Mouse (Mus musculus): ENCODE measurements around the gene Gm17606. TPM values are rescaled to one million over a fixed set of nuclear protein-coding genes. Genes with fewer than 3 reads are reported as not detected.
A peak's percentile ranks its signal among the peaks of the same experiment; 100 is the strongest.

The Gm17606 gene
- not detected in 2 replicates for polyA plus RNA-seq (2015; fragmentation: Nextera tagmentation; extraction: Ambion mirVana)

DNA sequence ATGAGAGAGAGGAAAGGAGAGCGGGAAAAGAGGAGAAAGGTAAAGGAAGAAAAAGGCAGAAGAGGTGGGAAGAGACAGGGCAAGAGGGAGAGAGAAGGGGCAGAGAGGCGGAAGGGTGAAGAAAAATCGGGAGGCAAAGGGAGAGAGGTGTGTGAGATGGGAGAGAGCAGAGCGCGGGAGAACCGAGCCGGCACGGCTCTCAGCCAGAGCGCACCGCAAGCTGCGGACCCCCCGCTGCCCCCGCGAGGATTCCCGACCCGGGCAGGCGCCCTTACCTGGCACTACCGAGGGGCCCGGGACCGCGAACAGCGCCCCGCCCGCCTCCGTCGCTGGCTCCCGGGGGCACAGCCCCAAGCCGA lies at the start of gene Gm17606:
Gm17606 (plus strand) TSS at position 7 of the 359 bp plus-strand sequence.
- H3K9ac ChIP-seq (ENCODE audit: low read depth, low read length) = peak within 1 kb of the TSS; percentile 78
- peak; percentile 22 for DNase-seq (ENCODE audit: low spot score)
- peaks cover 41% of the 10 kb centered on the region for H3K36me3 ChIP-seq (ENCODE audit: insufficient read depth, low read length)
- WGBS = 0% methylated on average over 18 of the region's 28 CpGs
- H3K27ac ChIP-seq = peak within 1 kb of the TSS; percentile 60; the same call in 1 of the 2 replicates
- ATAC-seq (replicated peaks; ENCODE audit: low FRiP score, low read depth) = no peak
- no peaks in the 10 kb centered on the region for H3K27me3 ChIP-seq (ENCODE audit: insufficient read depth, low read length)
- no peaks in the 10 kb centered on the region for H3K9me3 ChIP-seq (replicated peaks; ENCODE audit: low read length)
- H3K4me3 ChIP-seq (replicated peaks; ENCODE audit: low read depth, low read length) = peak within 1 kb of the TSS; percentile 66
- no peaks in the 10 kb centered on the region; the same call in 1 of the 2 replicates for H3K4me1 ChIP-seq (replicated peaks; ENCODE audit: insufficient read depth, low read length)
- peak within 1 kb of the TSS; percentile 99 for H3K4me2 ChIP-seq (ENCODE audit: low read length)
- no peak for TF ChIP-seq CTCF (IDR thresholded peaks at IDR 0.05; ENCODE audit: low read depth)

- H3K9ac ChIP-seq (ENCODE audit: low read depth, low read length) = no peak overlapping the region
- no peak overlapping the region for H3K27ac ChIP-seq
- 0 out of 2 replicates have a peak, but pooled peaks cover 4% of the 10 kb centered on the region for H3K36me3 ChIP-seq (ENCODE audit: insufficient read depth, low read length)
- DNase-seq (ENCODE audit: low spot score) (no peak), ATAC-seq (replicated peaks; ENCODE audit: low FRiP score, low read depth) (no peak)
- no peaks in the 10 kb centered on the region for H3K9me3 ChIP-seq (replicated peaks; ENCODE audit: low read length)
- TF ChIP-seq CTCF (IDR thresholded peaks at IDR 0.05; ENCODE audit: low read depth) = no peak
- no peaks in the 10 kb centered on the region for H3K27me3 ChIP-seq (ENCODE audit: insufficient read depth, low read length)
- no peak overlapping the region for H3K4me2 ChIP-seq (ENCODE audit: low read length)
- H3K4me1 ChIP-seq (replicated peaks; ENCODE audit: insufficient read depth, low read length) = peaks cover 5% of the 10 kb centered on the region; the same call in 1 of the 2 replicates
- no peak overlapping the region for H3K4me3 ChIP-seq (replicated peaks; ENCODE audit: low read depth, low read length)
- WGBS = 91% methylated on average over 16 of the region's 16 CpGs
Observed at GRCm38 (mm10) chr14:54591056-54591455, 49.7 kb upstream of the Gm17606 start.

DNA sequence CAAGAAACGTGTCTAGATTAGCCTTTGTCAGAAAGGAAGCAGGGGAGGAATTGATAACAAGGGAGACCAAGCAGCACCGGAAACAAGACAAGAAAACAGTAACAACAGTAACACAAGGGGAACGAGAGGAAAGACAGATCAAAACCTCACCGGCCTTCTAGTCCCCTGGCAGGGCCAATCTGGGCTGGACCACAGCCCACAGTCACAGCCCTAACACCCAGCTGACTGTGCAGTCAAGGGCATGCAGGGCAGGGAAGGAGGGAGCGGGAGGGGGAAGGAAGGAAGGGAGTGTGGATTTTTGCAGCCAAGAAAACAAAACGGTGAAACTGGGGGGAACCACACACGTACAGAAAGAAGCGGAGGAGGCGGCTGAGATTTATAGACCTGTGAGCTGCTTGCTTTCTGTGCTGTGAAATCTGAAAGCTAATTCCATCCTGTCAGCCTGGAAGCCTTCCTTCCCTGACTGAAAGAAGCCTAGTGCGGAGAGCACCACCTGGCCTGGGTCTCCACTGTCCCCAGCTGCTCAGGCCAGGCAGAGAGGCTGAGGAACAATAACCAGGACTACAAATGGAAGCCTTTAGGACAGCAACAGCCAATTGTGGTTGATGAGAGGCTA lies 48.3 kb upstream of the Gm17606 start:
- Histone ChIP-seq H3K27ac (peak overlapping the region; percentile 72), H3K9ac (ENCODE audit: low read depth, low read length) (no peak overlapping the region), H3K4me3 (replicated peaks; ENCODE audit: low read depth, low read length) (no peak overlapping the region), H3K4me2 (ENCODE audit: low read length) (no peak overlapping the region), H3K9me3 (replicated peaks; ENCODE audit: low read length) (no peaks in the 10 kb centered on the region), H3K36me3 (ENCODE audit: insufficient read depth, low read length) (0 out of 2 replicates have a peak, but pooled peaks cover 4% of the 10 kb centered on the region), H3K27me3 (ENCODE audit: insufficient read depth, low read length) (no peaks in the 10 kb centered on the region), H3K4me1 (replicated peaks; ENCODE audit: insufficient read depth, low read length) (peaks cover 5% of the 10 kb centered on the region; the same call in 1 of the 2 replicates)
- no peak for TF ChIP-seq CTCF (IDR thresholded peaks at IDR 0.05; ENCODE audit: low read depth)
- DNase-seq (ENCODE audit: low spot score) (peak; percentile 94), ATAC-seq (replicated peaks; ENCODE audit: low FRiP score, low read depth) (peak; percentile 75)
- 15% methylated on average over 10 of the region's 10 CpGs for WGBS

DNA sequence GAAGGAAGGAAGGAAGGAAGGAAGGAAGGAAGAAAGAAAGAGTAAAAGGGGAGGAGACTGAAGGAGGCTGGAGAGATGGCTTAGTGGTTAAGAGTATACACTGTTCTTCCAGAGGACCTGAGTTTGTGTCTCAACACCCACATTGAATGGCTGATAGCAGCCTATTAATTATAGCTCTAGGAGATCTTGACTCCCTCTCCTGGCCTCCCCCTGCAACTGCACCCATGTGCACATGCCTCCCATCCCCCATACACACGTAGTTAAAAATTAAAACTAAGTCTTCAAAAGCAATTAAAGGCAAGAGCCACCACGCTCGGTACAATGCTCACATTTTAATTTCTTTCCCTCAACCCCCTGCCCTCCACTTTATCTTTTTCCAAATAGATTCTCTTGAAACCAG lies 46.7 kb upstream of the Gm17606 start:
- H3K4me3 ChIP-seq (replicated peaks; ENCODE audit: low read depth, low read length) = no peak overlapping the region
- ATAC-seq (replicated peaks; ENCODE audit: low FRiP score, low read depth) = no peak
- no peaks in the 10 kb centered on the region for H3K27me3 ChIP-seq (ENCODE audit: insufficient read depth, low read length)
- peak; percentile 42 for TF ChIP-seq CTCF (IDR thresholded peaks at IDR 0.05; ENCODE audit: low read depth)
- H3K4me2 ChIP-seq (ENCODE audit: low read length) = no peak overlapping the region
- WGBS = 80% methylated on average over 3 of the region's 3 CpGs
- H3K4me1 ChIP-seq (replicated peaks; ENCODE audit: insufficient read depth, low read length) = peaks cover 5% of the 10 kb centered on the region; the same call in 1 of the 2 replicates
- H3K27ac ChIP-seq = no peak overlapping the region
- no peak for DNase-seq (ENCODE audit: low spot score)
- H3K9ac ChIP-seq (ENCODE audit: low read depth, low read length) = no peak overlapping the region
- H3K36me3 ChIP-seq (ENCODE audit: insufficient read depth, low read length) = 0 out of 2 replicates have a peak, but pooled peaks cover 4% of the 10 kb centered on the region
- no peaks in the 10 kb centered on the region for H3K9me3 ChIP-seq (replicated peaks; ENCODE audit: low read length)

DNA sequence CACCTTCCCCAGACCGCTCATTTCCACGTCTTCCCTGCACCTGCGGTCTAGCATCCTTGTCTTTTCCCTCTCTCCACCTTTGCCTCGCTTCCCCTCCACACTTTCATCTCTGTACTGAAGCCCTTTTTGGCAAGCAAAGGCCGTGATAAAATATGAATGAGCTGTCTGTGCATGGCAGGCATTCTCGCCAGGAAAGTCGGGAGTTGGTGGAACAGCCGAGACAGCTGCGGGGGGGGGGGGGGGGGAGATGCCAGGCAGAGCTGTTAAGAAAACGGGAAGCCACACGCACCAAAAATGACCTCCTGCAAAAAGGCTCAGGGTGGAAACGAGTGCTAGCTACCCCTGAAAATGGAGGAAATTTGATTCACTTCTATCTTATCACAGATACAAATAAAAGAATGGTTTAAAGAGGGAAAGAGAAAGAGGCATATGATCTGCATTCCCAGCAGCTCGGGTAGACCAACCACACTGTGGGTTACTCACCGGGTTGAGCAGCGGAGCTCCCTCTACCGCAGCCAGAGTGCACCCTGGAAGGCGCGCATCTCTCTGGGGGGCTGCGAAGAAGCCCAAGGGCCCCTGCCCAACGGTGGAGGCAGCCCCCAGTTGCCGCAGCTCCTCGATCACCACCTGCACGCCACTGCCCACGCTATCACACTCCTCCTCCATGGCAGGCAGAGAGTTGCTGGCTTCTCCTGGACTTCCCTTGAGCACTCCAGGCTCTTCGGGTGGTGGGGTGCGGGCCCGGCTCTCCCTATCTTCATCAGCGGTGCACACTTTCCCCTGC lies 45.9 kb upstream of the Gm17606 start:
- H3K27ac ChIP-seq = no peak overlapping the region
- ATAC-seq (replicated peaks; ENCODE audit: low FRiP score, low read depth) (no peak), DNase-seq (ENCODE audit: low spot score) (no peak)
- H3K36me3 ChIP-seq (ENCODE audit: insufficient read depth, low read length) = 0 out of 2 replicates have a peak, but pooled peaks cover 8% of the 10 kb centered on the region
- no peak overlapping the region for H3K9ac ChIP-seq (ENCODE audit: low read depth, low read length)
- H3K4me2 ChIP-seq (ENCODE audit: low read length) = no peak overlapping the region
- peaks cover 5% of the 10 kb centered on the region; the same call in 1 of the 2 replicates for H3K4me1 ChIP-seq (replicated peaks; ENCODE audit: insufficient read depth, low read length)
- TF ChIP-seq CTCF (IDR thresholded peaks at IDR 0.05; ENCODE audit: low read depth) = no peak
- H3K9me3 ChIP-seq (replicated peaks; ENCODE audit: low read length) = no peaks in the 10 kb centered on the region
- H3K27me3 ChIP-seq (ENCODE audit: insufficient read depth, low read length) = no peaks in the 10 kb centered on the region
- WGBS = 80% methylated on average over 28 of the region's 28 CpGs
- H3K4me3 ChIP-seq (replicated peaks; ENCODE audit: low read depth, low read length) = no peak overlapping the region

- WGBS = 84% methylated on average over 7 of the region's 7 CpGs
- H3K36me3 ChIP-seq (ENCODE audit: insufficient read depth, low read length) = 0 out of 2 replicates have a peak, but pooled peaks cover 8% of the 10 kb centered on the region
- DNase-seq (ENCODE audit: low spot score) (no peak), ATAC-seq (replicated peaks; ENCODE audit: low FRiP score, low read depth) (no peak)
- H3K27me3 ChIP-seq (ENCODE audit: insufficient read depth, low read length) = no peaks in the 10 kb centered on the region
- H3K4me1 ChIP-seq (replicated peaks; ENCODE audit: insufficient read depth, low read length) = peaks cover 5% of the 10 kb centered on the region; the same call in 1 of the 2 replicates
- no peak overlapping the region for H3K27ac ChIP-seq
- H3K4me2 ChIP-seq (ENCODE audit: low read length) = no peak overlapping the region
- H3K9ac ChIP-seq (ENCODE audit: low read depth, low read length) = no peak overlapping the region
- TF ChIP-seq CTCF (IDR thresholded peaks at IDR 0.05; ENCODE audit: low read depth) = peak; percentile 57
- H3K9me3 ChIP-seq (replicated peaks; ENCODE audit: low read length) = no peaks in the 10 kb centered on the region
- H3K4me3 ChIP-seq (replicated peaks; ENCODE audit: low read depth, low read length) = no peak overlapping the region
Observed at GRCm38 (mm10) chr14:54597084-54597483, 43.7 kb upstream of the Gm17606 start.

Measured in kidney, postnatal 0 days (tissue).